18 mouse cellular contexts compared by ENCODE assay signal in the genomic region with DNA sequence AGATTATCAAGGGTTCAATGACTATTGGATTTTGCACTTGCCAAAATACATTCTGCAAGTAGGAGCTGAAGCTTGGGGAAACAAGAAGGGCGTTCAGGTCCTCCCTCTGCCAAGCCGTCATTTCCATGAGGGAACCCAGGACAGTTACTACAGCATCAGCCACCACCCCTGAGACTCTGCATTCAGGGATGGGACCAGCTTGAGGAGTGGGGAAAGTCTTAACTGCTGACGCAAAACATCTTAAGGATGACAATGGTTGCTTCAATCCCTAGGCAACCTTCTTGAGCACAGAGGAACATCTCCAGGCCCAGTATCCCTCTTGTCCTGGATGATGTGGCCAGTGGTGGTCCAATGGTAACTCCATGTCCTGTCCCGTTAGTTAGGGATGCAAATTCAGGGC.
DNase-seq lines count a peak whose midpoint lies in the region; ATAC-seq and TF ChIP-seq lines count a peak whose summit lies in the region.
"Had no signal": no experiment of that assay in that cellular context is flagged by ENCODE, and none has a peak within 500 bp of the region (broad histone marks: within the 10 kb centered on the region; RNA-seq: fewer than 3 reads in every experiment).

No protein-coding gene starts in this region.

- no peaks in the 10 kb centered on the region for H3K36me3 ChIP-seq in forebrain, embryonic 13.5 days (ENCODE audit: poor library complexity, severe bottlenecking)
- no peaks in the 10 kb centered on the region for H3K36me3 ChIP-seq in forebrain, embryonic 12.5 days (replicated peaks)
- no peaks in the 10 kb centered on the region for H3K36me3 ChIP-seq in forebrain, embryonic 14.5 days (ENCODE audit: control insufficient read depth, insufficient read depth, low read length)
- H3K36me3 ChIP-seq in hindbrain, postnatal 0 days (ENCODE audit: insufficient read depth, low read length): no peaks in the 10 kb centered on the region
- H3K36me3 ChIP-seq: embryonic facial prominence, embryonic 13.5 days; heart, embryonic 13.5 days; hindbrain, embryonic 15.5 days had no signal

- H3K9ac ChIP-seq in forebrain, embryonic 13.5 days: no peak overlapping the region
- H3K9ac ChIP-seq in forebrain, embryonic 12.5 days: no peak overlapping the region
- H3K9ac ChIP-seq in forebrain, embryonic 14.5 days (ENCODE audit: low read length): no peak overlapping the region
- H3K9ac ChIP-seq in hindbrain, postnatal 0 days (replicated peaks; ENCODE audit: low read length): no peak overlapping the region
- H3K9ac ChIP-seq: embryonic facial prominence, embryonic 13.5 days; heart, embryonic 13.5 days; hindbrain, embryonic 15.5 days had no signal

- no peaks in the 10 kb centered on the region for H3K9me3 ChIP-seq in forebrain, embryonic 13.5 days (replicated peaks)
- no peaks in the 10 kb centered on the region for H3K9me3 ChIP-seq in forebrain, embryonic 12.5 days
- H3K9me3 ChIP-seq in forebrain, embryonic 14.5 days (replicated peaks; ENCODE audit: control insufficient read depth, low read length): no peaks in the 10 kb centered on the region
- no peaks in the 10 kb centered on the region for H3K9me3 ChIP-seq in hindbrain, postnatal 0 days (ENCODE audit: low read length)
- H3K9me3 ChIP-seq: embryonic facial prominence, embryonic 13.5 days; heart, embryonic 13.5 days; hindbrain, embryonic 15.5 days had no signal

- no peak for ATAC-seq in forebrain, embryonic 13.5 days
- ATAC-seq in forebrain, embryonic 12.5 days (ENCODE audit: low FRiP score): no peak
- ATAC-seq in forebrain, embryonic 14.5 days: no peak
- no peak for ATAC-seq in hindbrain, postnatal 0 days
- no peak for ATAC-seq in monocyte, adult 5-6 weeks (replicated peaks; ENCODE audit: insufficient number of reproducible peaks, low FRiP score, low TSS enrichment, poor library complexity, severe bottlenecking)
- ATAC-seq: inflammation-experienced regulatory T-cells, adult 6 months; intestine, postnatal 0 days had no signal

- 63% methylated on average over 4 of the region's 4 CpGs for WGBS in forebrain, embryonic 13.5 days
- WGBS in forebrain, embryonic 12.5 days: 69% methylated on average over 4 of the region's 4 CpGs
- 49% methylated on average over 4 of the region's 4 CpGs for WGBS in forebrain, embryonic 14.5 days
- 76% methylated on average over 4 of the region's 4 CpGs for WGBS in hindbrain, postnatal 0 days

- peaks cover 49% of the 10 kb centered on the region for H3K4me1 ChIP-seq in forebrain, embryonic 13.5 days
- peaks cover 42% of the 10 kb centered on the region for H3K4me1 ChIP-seq in forebrain, embryonic 12.5 days
- H3K4me1 ChIP-seq in forebrain, embryonic 14.5 days (ENCODE audit: control insufficient read depth, insufficient read depth, low read length): peaks cover 31% of the 10 kb centered on the region
- H3K4me1 ChIP-seq in hindbrain, postnatal 0 days (ENCODE audit: insufficient read depth, low read length): peaks cover 7% of the 10 kb centered on the region; the same call in 1 of the 2 replicates

- no peaks in the 10 kb centered on the region for H3K27me3 ChIP-seq in forebrain, embryonic 13.5 days
- no peaks in the 10 kb centered on the region for H3K27me3 ChIP-seq in forebrain, embryonic 12.5 days
- 0 out of 2 replicates have a peak, but pooled peaks cover 4% of the 10 kb centered on the region for H3K27me3 ChIP-seq in forebrain, embryonic 14.5 days (replicated peaks; ENCODE audit: control insufficient read depth, insufficient read depth, low read length)
- no peaks in the 10 kb centered on the region for H3K27me3 ChIP-seq in hindbrain, postnatal 0 days (ENCODE audit: insufficient read depth, low read length)
- H3K27me3 ChIP-seq: CH12.LX; embryonic facial prominence, embryonic 13.5 days; heart, embryonic 13.5 days; hindbrain, embryonic 15.5 days had no signal

- H3K4me3 ChIP-seq in forebrain, embryonic 13.5 days: no peak overlapping the region
- no peak overlapping the region for H3K4me3 ChIP-seq in forebrain, embryonic 12.5 days (replicated peaks)
- H3K4me3 ChIP-seq in forebrain, embryonic 14.5 days (ENCODE audit: low read depth, low read length): no peak overlapping the region
- no peak overlapping the region for H3K4me3 ChIP-seq in hindbrain, postnatal 0 days (ENCODE audit: low read length)
- H3K4me3 ChIP-seq: embryonic facial prominence, embryonic 13.5 days; heart, embryonic 13.5 days; hindbrain, embryonic 15.5 days had no signal

- peak overlapping the region; percentile 31; the same call in 1 of the 2 replicates for H3K27ac ChIP-seq in forebrain, embryonic 13.5 days
- H3K27ac ChIP-seq in forebrain, embryonic 12.5 days: no peak overlapping the region
- H3K27ac ChIP-seq in forebrain, embryonic 14.5 days (ENCODE audit: low read depth, low read length): peak overlapping the region; percentile 67; the same call in 1 of the 2 replicates
- no peak overlapping the region for H3K27ac ChIP-seq in hindbrain, postnatal 0 days
- H3K27ac ChIP-seq: embryonic facial prominence, embryonic 13.5 days; heart, embryonic 13.5 days; hindbrain, embryonic 15.5 days had no signal

- DNase-seq in ES-CJ7 (ENCODE audit: low read depth, low spot score): peak; percentile 55
- no peak for DNase-seq in forebrain, embryonic 14.5 days (ENCODE audit: low spot score)
- no peak for DNase-seq in hindbrain, postnatal 0 days (ENCODE audit: low spot score)
- DNase-seq in frontal cortex, postnatal 14 days (ENCODE audit: low spot score in 2 of 2): no peak
- DNase-seq: cerebellum, adult 11-12 months; cerebellum, adult 9-11 months; cerebellum, postnatal 36 days; gastrocnemius, postnatal 14 days; heart, postnatal 36 days had no signal

- TF ChIP-seq CTCF in hindbrain, postnatal 0 days (IDR thresholded peaks at IDR 0.05; ENCODE audit: low read depth): no peak

- no peak overlapping the region for H3K4me2 ChIP-seq in forebrain, embryonic 13.5 days
- no peak overlapping the region for H3K4me2 ChIP-seq in forebrain, embryonic 12.5 days
- no peak overlapping the region for H3K4me2 ChIP-seq in forebrain, embryonic 14.5 days (ENCODE audit: low read length)
- H3K4me2 ChIP-seq in hindbrain, postnatal 0 days (ENCODE audit: low read depth, low read length): no peak overlapping the region
- H3K4me2 ChIP-seq: embryonic facial prominence, embryonic 13.5 days; heart, embryonic 13.5 days; hindbrain, embryonic 15.5 days had no signal

Comparison
In these comparisons a context has a peak if more than half of its experiments do, and no peak if none do; other contexts are left out.
1. H3K27ac ChIP-seq: peak in forebrain, embryonic 13.5 days (single experiment) and forebrain, embryonic 14.5 days (single experiment); none in forebrain, embryonic 12.5 days (single experiment) and hindbrain, postnatal 0 days (single experiment).